Mouse (Mus musculus) testis, adult 2 months (tissue): Measurements from ENCODE around the gene Snx29.

ENCODE experiments used
- CTCF ChIP-seq: fragments of 200-500 bp; IDR thresholded peaks from 2 replicates; pipeline ENCODE4 v1.5.1; 2012; ENCODE audit warnings: low read depth, mild to moderate bottlenecking, inconsistent platforms, low read length, moderate library complexity; ENCODE audit not compliant: control insufficient read depth, insufficient read depth, insufficient replicate concordance
- POLR2A ChIP-seq: fragments of 200-500 bp; IDR thresholded peaks from 2 replicates; pipeline ENCODE4 v1.6.1; 2012; ENCODE audit warnings: low read depth, mild to moderate bottlenecking, inconsistent platforms, low read length, moderate library complexity; ENCODE audit not compliant: control insufficient read depth

DNA sequence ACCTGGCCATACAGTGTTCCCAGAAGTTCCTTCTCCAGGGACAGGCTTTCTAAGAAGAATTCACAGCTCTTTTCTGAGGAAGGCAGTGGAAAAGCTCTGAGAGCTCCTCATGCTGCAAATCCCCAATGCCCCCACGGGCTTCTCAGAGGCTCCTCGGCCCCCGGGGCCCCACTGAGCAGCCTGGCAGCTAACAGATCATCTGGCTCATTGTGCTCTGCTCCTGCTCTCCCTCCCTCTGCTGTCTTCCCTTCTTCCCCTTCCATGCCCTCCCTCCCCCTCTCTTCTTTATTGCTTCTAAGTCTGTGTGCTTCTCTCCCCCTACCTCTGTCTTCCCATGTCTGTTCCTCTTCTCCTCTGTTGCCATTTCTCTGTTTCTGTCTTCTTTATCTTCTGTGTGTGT, 314.2 kb downstream of the Snx29 start:
- TF ChIP-seq CTCF (no peak), POLR2A (no peak)
